Mouse (Mus musculus) myocyte (in vitro differentiated cells): ENCODE measurements at regions not wholly inside any gene's neighbourhood (a gene's known extent, or its start where the extent isn't known, plus 50 kb on each side); places are given as distances from the start of the nearest gene placed in this dataset.

Experiments
- H3K27me3 ChIP-seq: one replicate; pipeline ENCODE4 v1.6.1; 2011; ENCODE audit not compliant: control insufficient read depth, insufficient read depth, insufficient read length
- H3K36me3 ChIP-seq: one replicate; pipeline ENCODE4 v1.6.1; 2011; ENCODE audit not compliant: control insufficient read depth, insufficient read depth
- H3K4me2 ChIP-seq: one replicate; pipeline ENCODE4 v1.6.1; 2011; ENCODE audit warnings: low read depth, control low read depth
- H3K4me3 ChIP-seq: one replicate; pipeline ENCODE4 v1.5.1; 2011; ENCODE audit warnings: mild to moderate bottlenecking, control low read depth, moderate library complexity
- H3K79me2 ChIP-seq: one replicate; pipeline ENCODE4 v1.6.1; 2011; ENCODE audit not compliant: control insufficient read depth, insufficient read depth
- H3ac ChIP-seq: one replicate; pipeline ENCODE4 v1.6.1; 2011; ENCODE audit not compliant: control insufficient read depth, insufficient read length
- CEBPB ChIP-seq: IDR thresholded peaks from 2 replicates; pipeline ENCODE4 v1.6.1; 2011; ENCODE audit warnings: mild to moderate bottlenecking, moderate library complexity; ENCODE audit not compliant: poor library complexity, insufficient read depth, severe bottlenecking
- E2F4 ChIP-seq: IDR thresholded peaks from one replicate; pipeline ENCODE4 v1.6.1; 2011; ENCODE audit warnings: mild to moderate bottlenecking, control low read depth, moderate library complexity; ENCODE audit not compliant: insufficient read depth
- MAX ChIP-seq: IDR thresholded peaks from one replicate; pipeline ENCODE4 v1.6.1; 2011; ENCODE audit warnings: low read depth, mild to moderate bottlenecking, control low read depth
- MYOD1 ChIP-seq, 3 experiments: IDR thresholded peaks; one replicate each; pipeline ENCODE4 v1.6.1; 2011; ENCODE audit warnings: control low read depth in 2 of 3, low read depth in 2 of 3, mild to moderate bottlenecking in 2 of 3, moderate library complexity in 1 of 3; ENCODE audit not compliant: insufficient read length in 2 of 3, control insufficient read depth in 1 of 3
- MYOG ChIP-seq, 3 experiments: IDR thresholded peaks; one replicate each; pipeline ENCODE4 v1.6.1; 2011; ENCODE audit warnings: control low read depth in 2 of 3, low read depth in 2 of 3, mild to moderate bottlenecking in 2 of 3; ENCODE audit not compliant: insufficient read length in 2 of 3, control insufficient read depth in 1 of 3, insufficient read depth in 1 of 3
- POLR2A ChIP-seq: IDR thresholded peaks from one replicate; pipeline ENCODE4 v1.6.1; 2011; ENCODE audit warnings: low read depth, mild to moderate bottlenecking, control low read depth, moderate library complexity; ENCODE audit not compliant: insufficient read length
- POLR2AphosphoS2 ChIP-seq: IDR thresholded peaks from one replicate; pipeline ENCODE4 v1.6.1; 2011; ENCODE audit warnings: low read depth, control low read depth; ENCODE audit not compliant: insufficient read length
- REST ChIP-seq: IDR thresholded peaks from one replicate; pipeline ENCODE4 v1.6.1; 2011; ENCODE audit warnings: mild to moderate bottlenecking, control low read depth, moderate library complexity; ENCODE audit not compliant: insufficient read depth, insufficient read length
- SRF ChIP-seq: IDR thresholded peaks from one replicate; pipeline ENCODE4 v1.6.1; 2011; ENCODE audit warnings: low read depth; ENCODE audit not compliant: control insufficient read depth, insufficient read length
- TCF12 ChIP-seq: IDR thresholded peaks from one replicate; pipeline ENCODE4 v1.6.1; 2011; ENCODE audit warnings: mild to moderate bottlenecking, control low read depth; ENCODE audit not compliant: poor library complexity, insufficient read depth, severe bottlenecking
- TCF3 ChIP-seq: IDR thresholded peaks from one replicate; pipeline ENCODE4 v1.6.1; 2011; ENCODE audit warnings: low read depth, control low read depth; ENCODE audit not compliant: insufficient read length
- USF1 ChIP-seq: IDR thresholded peaks from one replicate; pipeline ENCODE4 v1.6.1; 2011; ENCODE audit warnings: low read depth, mild to moderate bottlenecking, control low read depth, moderate library complexity

DNA sequence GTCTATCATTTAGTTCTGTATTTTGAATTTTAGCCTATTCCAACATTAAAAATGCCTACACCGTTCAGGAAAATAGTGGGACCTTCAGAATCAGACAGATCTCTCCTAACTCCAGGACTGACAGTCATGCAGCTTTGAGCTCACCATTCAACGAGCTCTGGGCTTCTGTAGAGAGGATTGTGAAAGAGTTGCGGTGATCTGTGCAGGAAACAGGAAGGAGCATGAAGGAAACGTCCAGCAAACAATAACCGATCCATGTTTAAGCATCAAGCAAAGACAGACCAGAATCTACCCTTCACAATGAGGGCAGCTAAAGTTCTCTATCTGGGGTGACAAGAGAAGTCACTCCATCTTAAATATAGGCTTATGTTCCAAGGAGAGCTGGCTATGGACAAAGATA lies 76.0 kb upstream of the Ednrb start:
- TF ChIP-seq SRF (no peak), USF1 (no peak), POLR2AphosphoS2 (no peak), MYOG (IDR thresholded peaks at IDR 0.05; ENCODE audit: control insufficient read depth in 1 of 3, insufficient read depth in 1 of 3, insufficient read length in 2 of 3, low read depth in 2 of 3) (no peak), TCF12 (no peak), CEBPB (no peak)
- no peaks in the 10 kb centered on the region for H3K36me3 ChIP-seq
- no peaks in the 10 kb centered on the region for H3K79me2 ChIP-seq
- H3K4me3 ChIP-seq = no peak overlapping the region
- no peak overlapping the region for H3ac ChIP-seq
- no peaks in the 10 kb centered on the region for H3K27me3 ChIP-seq
- no peak overlapping the region for H3K4me2 ChIP-seq

DNA sequence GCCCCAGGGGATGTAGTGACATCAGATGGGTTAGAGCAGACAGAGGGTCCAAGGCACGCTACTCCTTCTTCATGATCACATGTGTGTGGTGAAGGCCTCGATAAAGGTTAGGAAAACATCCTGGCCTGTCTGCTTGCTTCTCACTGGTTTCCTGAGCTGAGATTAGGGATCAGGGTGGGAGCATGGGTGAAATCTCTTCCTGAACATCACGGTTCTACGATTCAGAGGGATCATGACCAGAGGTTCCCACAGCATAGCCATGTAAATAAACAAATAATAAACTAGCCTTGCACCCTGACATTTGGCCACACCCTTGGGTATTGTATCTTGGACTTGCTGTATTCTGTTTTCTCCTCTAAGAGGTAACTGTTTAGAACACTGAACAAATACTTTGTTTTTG lies 75.2 kb upstream of the Ednrb start:
- TF ChIP-seq E2F4 = no peak
- TF ChIP-seq MYOD1 (IDR thresholded peaks at IDR 0.05; ENCODE audit: control insufficient read depth in 1 of 3, insufficient read length in 2 of 3, low read depth in 2 of 3) = no peak
- TF ChIP-seq MYOG (IDR thresholded peaks at IDR 0.05; ENCODE audit: control insufficient read depth in 1 of 3, insufficient read depth in 1 of 3, insufficient read length in 2 of 3, low read depth in 2 of 3) = no peak
- TF ChIP-seq POLR2AphosphoS2 = no peak
- no peak for TF ChIP-seq MAX
- no peak for TF ChIP-seq CEBPB
- TF ChIP-seq SRF = no peak
- no peak for TF ChIP-seq TCF12
- TF ChIP-seq POLR2A = no peak
- no peak for TF ChIP-seq REST
- TF ChIP-seq USF1 = no peak
- H3K27me3 ChIP-seq = no peaks in the 10 kb centered on the region
- no peaks in the 10 kb centered on the region for H3K36me3 ChIP-seq
- H3K4me3 ChIP-seq = no peak overlapping the region
- peak overlapping the region; percentile 15 for H3K4me2 ChIP-seq
- no peaks in the 10 kb centered on the region for H3K79me2 ChIP-seq
- no peak overlapping the region for H3ac ChIP-seq

DNA sequence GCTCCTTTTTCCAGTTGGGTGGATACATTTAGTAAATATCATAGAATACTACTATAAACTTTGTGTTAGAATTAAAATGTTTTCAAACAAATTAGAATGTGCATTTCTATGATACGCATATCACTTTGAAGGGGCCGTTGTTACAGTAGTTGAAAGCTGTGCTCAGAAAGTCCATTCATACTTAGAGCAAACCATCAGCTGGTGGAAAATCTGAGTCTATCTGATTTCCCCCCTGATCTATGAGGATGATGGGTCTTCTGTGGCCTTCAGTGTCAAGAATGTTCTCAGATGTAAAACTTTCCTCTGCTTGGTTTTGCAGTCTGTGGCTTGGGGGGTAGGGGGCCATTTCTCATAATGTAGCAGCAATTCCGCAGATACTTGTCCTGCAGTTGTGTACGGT lies 69.3 kb upstream of the Ednrb start:
- TF ChIP-seq MAX (no peak), MYOG (IDR thresholded peaks at IDR 0.05; ENCODE audit: control insufficient read depth in 1 of 3, insufficient read depth in 1 of 3, insufficient read length in 2 of 3, low read depth in 2 of 3) (no peak), POLR2AphosphoS2 (no peak), CEBPB (no peak), REST (no peak), E2F4 (no peak), TCF3 (no peak), POLR2A (no peak), MYOD1 (IDR thresholded peaks at IDR 0.05; ENCODE audit: control insufficient read depth in 1 of 3, insufficient read length in 2 of 3, low read depth in 2 of 3) (no peak), TCF12 (no peak), SRF (no peak), USF1 (no peak)
- H3K4me3 ChIP-seq = no peak overlapping the region
- no peak overlapping the region for H3ac ChIP-seq
- no peaks in the 10 kb centered on the region for H3K79me2 ChIP-seq
- no peak overlapping the region for H3K4me2 ChIP-seq
- no peaks in the 10 kb centered on the region for H3K27me3 ChIP-seq
- no peaks in the 10 kb centered on the region for H3K36me3 ChIP-seq

DNA sequence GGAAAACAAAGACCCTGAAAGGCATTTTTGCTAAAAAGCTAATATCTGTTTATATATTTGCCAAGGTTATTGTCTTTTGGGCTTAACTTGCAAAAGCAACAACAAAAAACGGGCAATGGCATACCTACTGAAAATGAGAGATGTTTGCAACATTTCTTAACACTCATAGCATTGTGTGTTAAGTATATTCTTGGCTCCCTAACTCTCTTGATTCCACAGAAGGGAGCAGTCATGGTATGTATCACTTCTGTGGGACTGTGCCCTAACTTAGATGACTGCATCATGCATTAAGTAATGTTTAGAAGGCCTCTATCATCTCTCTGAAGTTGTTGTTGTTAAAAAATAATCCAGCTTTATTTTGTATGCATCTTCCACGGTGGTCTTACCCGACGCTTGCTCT lies 67.5 kb upstream of the Ednrb start:
- no peak overlapping the region for H3K4me2 ChIP-seq
- H3K4me3 ChIP-seq = no peak overlapping the region
- H3ac ChIP-seq = no peak overlapping the region
- no peaks in the 10 kb centered on the region for H3K79me2 ChIP-seq
- TF ChIP-seq MYOG (IDR thresholded peaks at IDR 0.05; ENCODE audit: control insufficient read depth in 1 of 3, insufficient read depth in 1 of 3, insufficient read length in 2 of 3, low read depth in 2 of 3) = no peak
- no peak for TF ChIP-seq POLR2AphosphoS2
- no peak for TF ChIP-seq SRF
- no peak for TF ChIP-seq MAX
- no peak for TF ChIP-seq TCF3
- TF ChIP-seq USF1 = no peak
- TF ChIP-seq CEBPB = no peak
- no peaks in the 10 kb centered on the region for H3K36me3 ChIP-seq
- no peaks in the 10 kb centered on the region for H3K27me3 ChIP-seq

DNA sequence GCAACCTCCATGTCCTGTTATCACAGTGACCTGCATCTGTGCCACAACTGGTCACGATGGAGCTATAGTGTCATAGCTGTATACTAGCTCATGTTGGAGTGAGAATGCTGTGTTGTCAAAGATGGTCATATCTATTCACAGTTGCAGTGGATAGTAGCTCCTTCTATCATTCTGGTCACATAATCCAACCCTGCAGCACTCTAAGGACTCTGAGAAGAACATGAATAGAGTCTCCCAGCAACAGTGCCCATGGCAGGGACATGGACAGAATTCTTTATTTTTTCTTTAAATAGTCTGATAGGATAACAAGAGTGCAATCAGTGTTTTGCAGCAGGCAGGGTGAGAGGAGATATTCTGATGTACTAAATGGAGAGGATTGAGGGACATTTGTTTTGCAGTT lies 67.1 kb upstream of the Ednrb start:
- H3K79me2 ChIP-seq = no peaks in the 10 kb centered on the region
- no peaks in the 10 kb centered on the region for H3K36me3 ChIP-seq
- TF ChIP-seq TCF12 (no peak), CEBPB (no peak), USF1 (no peak), POLR2A (no peak), REST (no peak)
- H3ac ChIP-seq = no peak overlapping the region
- no peak overlapping the region for H3K4me3 ChIP-seq
- no peaks in the 10 kb centered on the region for H3K27me3 ChIP-seq
- no peak overlapping the region for H3K4me2 ChIP-seq
